Mouse (Mus musculus) testis, postnatal 14 days (tissue): ENCODE results near the gene Cenpe.
"Not testable (repeated sequence)": the region's sequence is repeated elsewhere in the genome, so short reads cannot be mapped to it uniquely, and the experiment has no call there.

ENCODE experiments used
- DNase-seq: peaks from one replicate; pipeline ENCODE4 v3.0.0; 2021; ENCODE audit warnings: low spot score

Gene Cenpe

DNA sequence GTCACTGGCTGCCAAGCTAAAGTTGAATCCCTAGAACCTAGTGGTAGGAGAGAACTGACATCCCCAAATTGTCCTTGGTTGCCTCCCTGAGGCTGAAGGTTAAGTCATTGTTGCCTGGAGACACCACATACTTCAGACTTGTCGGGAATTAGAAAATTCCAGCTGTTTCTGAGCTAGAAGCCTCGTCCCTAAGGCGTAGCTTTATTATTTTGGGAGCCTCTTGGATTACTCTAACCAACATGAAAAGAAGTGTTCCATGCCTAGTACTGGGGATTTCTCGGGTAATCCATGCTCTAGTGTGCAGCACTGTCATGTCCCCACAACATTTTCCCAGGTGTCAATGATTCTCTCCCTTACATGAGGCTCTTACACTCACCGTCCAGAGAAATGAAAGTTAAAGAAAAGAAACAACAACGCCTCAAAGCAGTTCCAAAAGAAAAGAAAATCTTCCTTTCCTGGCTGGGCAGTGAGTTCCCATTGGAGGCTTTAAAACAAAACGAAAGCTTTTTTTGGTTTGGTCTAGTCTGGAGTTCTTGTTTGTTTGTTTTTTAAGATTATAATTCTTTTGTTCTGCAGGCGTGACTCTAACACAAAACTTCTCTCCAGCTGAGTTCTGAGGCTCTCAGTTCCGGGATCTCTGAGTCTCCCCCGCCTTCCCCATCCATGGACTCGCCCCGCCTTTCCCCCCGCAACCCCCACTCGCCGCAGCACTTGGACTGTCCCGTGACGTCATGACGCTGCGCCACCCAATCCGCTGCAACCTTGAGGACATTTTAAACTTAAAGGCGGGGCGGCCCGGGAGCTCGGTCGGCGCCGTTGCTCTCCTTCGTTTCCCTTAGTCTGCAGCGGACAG lies at the start of gene Cenpe:
Cenpe (plus strand) TSS at position 733 of the 853 bp plus-strand sequence.
- DNase-seq = peak; percentile 91

DNA sequence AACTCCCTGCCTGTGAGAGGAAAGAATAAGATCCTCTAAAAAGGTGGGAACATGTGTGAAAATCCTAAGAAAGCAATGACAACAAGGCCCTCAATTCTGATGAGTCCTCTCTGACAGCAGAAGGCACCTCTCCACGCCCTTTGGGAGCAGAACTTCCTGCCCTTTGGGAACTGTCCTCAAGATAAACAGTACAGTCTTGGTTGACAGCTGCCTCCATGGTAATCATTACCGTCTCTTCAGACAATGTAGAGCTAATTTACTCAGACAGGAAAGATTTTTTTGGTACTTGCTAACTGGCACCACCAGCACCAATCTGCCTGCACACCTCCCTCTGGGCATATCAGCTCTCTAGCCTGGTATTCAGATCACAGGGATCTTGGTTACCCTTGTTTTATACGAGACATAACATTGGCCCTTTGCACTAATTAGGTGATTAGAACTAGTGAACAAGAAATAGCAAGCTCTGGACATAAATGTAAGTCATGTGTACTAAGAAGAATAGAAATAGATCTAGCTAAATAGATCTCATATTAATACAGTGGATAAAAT lies 40.4 kb upstream of the Cenpe start:
- DNase-seq = no peak

DNA sequence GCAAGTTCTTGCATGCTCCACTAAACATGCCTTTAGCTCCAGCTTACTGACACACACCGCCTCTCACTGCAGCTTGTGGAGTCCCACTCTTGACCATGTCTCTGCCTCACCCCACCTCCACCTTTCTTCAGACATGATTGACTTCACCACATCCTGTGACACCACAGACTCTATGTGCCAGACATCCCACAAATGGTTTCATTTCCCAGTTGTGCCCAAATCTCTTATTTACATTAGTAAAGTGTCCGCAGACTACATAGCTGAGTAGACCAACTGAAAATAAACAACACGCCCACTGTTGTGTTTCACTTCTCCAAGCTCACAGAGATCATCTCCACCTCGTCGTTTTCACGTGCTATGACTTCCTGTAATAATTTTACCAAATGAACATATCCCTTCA lies 20.5 kb upstream of the Cenpe start:
- no peak for DNase-seq

DNA sequence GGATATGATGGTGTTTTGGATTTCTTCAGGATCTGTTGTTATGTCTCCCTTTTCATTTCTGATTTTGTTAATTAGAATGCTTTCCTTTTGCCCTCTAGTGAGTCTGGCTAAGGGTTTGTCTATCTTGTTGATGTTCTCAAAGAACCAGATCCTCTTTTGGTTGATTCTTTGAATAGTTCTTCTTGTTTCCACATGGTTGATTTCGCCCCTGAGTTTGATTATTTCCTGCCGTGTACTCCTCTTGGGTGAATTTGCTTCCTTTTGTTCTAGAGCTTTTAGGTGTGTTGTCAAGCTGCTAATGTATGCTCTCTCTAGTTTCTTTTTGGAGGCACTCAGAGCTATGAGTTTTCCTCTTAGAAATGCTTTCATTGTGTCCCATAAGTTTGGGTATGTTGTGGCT lies 14.3 kb upstream of the Cenpe start:
- not testable (repeated sequence) for DNase-seq

DNA sequence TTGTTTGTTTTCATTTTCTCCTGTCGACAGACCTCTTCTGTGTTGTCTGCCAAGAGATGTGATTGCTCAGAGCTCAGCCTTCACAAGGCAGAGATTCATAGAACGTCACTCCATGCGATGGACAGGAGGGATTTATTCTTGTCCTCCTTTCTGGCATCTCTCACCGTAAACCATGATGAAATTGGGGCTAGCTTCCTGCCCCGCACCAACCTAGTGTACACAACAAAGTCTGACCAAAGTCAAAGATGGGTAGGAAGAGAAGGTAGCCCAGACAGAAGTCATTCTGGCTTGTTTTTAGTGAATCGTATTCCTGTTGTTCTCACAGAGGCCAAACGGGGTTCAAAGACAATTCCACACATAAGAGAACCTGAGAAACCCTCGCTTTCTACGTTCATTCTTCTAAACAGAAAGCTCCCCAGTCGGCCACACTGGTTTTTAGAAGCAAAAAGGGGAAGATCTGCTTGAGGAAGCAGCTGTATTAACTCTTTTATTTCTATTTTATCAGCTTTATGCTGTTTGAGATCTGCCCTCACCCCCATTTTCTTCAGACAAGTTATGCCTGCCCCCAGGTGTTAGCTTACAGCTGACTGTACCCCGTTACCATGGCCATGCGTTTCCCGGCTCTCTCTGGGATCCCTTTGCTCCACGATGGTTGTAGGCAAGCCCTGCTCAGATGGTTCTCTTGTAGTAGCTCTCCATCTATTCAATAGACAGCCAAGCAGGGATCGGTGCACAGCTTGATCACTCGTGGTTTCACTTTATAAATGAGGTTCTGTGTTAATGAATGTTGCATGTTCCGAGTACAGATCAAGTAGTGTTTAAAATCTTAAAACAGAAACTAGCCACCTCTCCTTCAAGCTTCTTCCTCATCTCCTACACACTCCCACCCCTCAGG lies 11.7 kb upstream of the Cenpe start:
- DNase-seq = no peak

DNA sequence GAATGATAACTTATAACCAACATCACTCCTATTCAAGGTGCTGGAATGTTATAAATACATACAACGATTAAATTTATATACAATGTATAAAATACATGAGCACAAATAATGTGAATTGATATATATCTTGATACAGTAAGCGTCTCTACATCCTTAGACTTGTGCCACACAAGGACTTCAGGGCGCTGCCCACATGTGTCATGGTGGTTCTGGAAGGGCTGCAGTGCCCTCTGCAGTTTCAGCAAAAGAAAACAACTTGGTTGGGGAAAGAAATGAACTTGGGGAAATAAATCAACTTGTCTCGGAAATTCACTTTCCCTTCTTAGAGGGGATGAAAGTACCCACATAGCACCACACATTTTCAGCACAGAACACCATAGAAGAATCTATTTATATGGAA lies 5.7 kb upstream of the Cenpe start:
- no peak for DNase-seq

DNA sequence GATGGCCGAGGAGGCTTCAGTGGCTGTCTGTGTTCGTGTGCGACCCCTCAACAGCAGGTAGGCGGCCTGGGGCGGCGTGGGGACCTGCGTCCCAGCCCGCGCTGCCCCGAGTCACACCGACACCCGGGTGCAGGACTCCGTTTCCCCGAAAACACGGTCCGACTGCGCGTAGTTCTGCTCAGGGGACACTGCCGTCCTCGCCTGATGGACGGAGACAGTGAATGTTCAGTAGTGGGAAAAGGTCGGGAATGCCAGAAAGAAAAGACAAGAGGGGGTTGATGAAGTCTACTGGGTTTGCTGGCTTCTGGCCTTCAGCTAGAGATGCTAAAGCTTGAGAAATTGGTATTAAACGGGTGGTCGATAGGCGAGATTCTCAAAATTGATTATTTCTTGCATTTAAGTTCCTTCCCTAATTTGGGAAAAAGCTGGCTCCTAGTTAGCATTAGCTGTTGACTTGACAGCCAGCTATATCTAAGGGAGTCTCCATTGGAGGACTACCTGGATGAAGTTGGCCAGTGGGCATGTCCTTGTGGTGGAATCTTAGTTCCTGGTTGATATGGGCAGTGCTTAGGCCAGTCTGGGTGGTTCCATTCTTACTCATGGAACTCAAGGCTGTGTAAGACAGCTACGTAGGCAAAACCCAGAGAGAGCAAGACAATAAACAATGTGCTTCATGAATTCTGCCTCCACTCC lies 467 bp downstream of the Cenpe start:
- no peak for DNase-seq

DNA sequence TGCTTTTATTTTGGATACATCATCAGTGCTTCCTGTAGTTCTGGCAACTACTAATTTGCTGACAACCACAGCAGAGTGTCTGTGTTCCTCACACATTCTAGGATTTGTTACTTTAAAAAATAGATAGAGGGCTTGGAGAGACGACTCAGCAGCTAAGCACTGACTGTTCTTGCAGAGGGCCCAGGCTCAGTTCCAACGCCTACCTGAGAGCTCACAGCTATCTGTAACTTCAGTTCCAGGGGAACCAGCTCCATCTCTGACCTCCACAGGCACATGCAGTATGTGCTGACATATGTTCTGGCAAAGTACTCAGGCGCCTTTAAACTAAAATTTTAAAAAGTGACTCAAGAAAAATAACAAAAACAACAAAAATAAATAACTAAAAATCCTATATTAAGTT lies 19.7 kb downstream of the Cenpe start:
- no peak for DNase-seq

DNA sequence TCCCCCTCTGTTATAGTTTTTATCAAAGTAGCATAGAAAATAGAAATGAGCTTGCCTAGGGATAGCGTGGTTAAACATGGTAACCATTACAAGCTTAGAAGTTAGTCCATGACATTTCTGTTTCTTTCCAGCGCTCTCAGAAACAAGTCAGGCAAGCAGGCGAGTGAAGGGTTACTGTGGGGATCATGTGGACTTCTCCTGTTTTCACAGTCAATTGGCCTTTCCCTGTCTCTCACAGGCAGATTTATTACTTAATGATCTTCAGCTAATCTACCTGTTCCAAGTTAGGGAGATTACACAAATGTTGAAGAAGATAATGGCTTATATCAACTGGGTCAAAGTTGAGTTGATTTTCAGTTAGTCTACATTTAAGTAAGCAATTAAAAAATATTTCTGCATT lies 20.1 kb downstream of the Cenpe start:
- DNase-seq = no peak

DNA sequence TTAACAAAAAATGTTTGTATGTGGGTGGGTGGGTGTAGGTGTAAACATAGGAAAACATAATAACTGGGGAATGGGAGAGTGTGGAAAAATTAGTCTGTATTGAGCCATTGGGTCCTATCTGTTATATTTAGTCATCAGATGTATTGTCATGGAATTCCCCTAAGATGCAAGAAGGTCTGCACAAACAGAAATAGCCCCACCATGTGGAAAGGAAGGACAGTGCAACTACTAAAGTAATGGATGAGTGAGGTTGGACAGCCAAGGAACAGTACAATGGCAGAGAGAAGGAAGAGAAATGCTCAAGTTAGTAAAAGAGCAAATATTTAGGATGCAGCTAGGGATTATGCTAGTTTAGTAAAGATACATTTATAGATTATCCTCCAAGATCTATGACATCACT lies 33.4 kb downstream of the Cenpe start:
- no peak for DNase-seq

DNA sequence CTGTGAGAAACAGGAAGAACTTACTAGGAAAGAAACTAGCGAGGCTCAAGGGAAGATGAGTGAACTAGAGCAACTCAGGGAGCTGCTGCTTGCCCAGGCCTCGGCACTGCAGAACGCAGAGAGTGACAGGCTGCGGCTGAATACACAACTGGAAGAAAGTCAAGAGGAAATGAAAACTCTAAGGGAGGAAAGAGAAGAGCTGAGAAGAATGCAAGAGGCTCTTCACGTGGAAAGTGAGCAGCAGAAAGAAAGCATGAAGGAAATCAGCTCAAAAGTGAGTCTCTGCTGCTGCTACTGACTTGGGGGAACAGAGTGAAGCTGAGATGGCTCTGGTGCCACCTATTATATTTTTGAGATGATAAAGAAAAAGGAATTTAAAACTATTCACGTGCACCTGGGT lies 34.5 kb downstream of the Cenpe start:
- DNase-seq = no peak

DNA sequence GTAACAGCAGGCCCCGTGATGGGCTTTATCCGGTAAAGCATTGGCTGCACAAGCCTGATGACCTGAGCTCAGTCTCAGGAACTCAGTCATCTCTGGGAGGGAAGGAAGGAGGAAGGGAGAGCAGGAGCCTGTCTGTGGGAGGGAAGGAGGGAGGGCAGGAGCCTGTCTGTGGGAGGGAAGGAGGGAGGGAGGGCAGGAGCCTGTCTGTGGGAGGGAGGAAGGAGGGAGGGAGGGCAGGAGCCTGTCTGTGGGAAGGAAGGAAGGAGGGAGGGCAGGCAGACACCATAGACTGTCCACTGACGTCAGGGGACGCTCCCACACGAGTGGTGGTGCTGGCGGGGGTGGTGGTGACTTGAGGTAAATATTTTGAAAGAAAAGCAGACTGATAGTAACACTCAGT lies 36.8 kb downstream of the Cenpe start:
- DNase-seq = no peak

DNA sequence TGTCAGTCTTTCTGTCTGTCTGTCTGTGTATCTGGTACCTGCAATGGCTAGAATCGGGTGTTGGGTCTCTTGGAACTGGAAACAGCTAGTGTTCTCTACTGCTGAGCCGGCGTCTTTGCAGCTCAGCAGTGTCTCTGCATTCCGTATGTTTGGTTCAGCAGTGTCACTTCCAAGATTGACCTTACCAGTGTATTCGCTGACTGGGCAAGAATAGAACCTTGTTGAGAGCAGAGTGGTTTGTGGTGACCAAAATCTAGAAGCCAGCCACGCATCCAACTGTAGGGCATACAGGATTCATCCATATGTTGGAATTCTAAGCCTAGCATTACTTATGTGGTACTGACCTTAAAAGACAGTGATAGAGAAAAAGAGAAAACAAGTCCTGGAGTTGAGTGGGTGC lies 39.5 kb downstream of the Cenpe start:
- no peak for DNase-seq

DNA sequence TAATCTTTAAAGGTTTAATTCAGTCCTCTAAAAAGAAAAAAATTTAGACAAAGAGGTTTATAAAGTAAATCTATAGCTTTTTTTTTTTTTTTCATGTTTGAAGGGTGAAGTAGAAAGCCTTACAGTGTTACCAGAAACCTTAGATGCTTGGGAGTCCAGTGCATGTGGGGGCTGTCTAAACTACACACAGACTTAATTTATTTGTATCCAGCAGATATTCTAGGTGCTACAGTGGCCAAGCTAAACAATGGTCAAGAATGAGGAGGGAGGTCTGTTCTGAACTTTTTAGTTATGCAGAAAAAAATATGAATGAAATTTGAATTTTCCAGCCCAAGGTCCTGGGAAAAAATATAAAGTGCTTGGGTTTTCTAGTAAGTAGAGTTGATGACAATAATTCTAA lies 42.4 kb downstream of the Cenpe start:
- no peak for DNase-seq

DNA sequence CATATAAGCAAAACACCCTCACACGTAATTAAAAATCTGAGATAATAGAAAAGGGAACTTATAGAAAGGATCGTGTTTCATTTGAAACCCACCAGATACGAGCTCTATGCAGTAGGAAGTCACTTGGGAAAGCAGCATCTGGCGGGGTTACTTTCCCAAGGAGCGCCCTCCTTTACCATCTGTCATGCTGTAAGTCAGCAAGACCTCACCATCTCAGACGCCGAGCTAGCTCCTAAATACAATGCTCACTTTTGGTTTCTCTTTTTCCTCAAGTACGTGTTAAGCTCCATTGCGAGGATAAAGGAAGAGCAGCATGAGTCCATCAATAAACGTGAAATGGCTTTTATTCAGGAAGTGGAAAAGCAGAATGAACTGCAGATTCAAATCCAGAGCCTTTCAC lies 46.6 kb downstream of the Cenpe start:
- no peak for DNase-seq

DNA sequence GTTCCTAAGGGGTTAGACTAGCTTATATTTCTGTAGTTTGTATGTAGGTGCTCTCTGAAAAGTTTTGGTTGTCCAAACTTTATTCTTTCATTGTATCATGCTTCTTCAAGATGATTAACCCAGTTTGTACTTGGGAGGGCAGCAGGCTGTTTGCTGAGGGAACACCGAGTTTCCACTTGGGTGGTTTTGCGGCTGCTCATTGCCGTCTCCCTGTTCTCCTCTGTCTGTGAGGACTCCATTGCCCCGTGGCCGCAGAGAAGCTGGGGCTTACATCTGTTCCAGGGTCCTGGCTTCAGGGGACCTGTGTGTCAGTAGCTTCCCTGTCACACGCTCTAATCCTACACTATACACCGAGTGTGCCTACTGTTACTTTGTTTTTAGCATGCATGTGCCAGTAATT lies 47.9 kb downstream of the Cenpe start:
- no peak for DNase-seq

DNA sequence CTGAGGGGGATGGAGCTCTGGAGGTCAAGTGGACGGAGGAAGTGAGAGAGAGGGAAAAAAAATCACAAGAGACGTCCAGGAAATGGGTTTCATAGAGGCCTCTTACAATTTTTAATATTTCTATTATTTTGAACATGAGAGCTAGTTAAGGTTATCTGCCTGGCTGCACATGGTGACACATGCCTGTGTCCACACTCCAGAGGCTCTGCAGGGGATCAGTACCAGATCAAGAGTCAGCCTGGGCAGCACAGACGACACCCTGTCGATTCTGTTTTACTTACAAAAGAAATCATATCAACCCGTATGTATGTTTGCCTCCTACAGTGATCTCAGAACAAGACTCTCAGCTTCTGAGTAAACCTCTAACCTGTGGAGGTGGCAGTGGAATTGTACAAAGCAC lies 56.3 kb downstream of the Cenpe start:
- no peak for DNase-seq

DNA sequence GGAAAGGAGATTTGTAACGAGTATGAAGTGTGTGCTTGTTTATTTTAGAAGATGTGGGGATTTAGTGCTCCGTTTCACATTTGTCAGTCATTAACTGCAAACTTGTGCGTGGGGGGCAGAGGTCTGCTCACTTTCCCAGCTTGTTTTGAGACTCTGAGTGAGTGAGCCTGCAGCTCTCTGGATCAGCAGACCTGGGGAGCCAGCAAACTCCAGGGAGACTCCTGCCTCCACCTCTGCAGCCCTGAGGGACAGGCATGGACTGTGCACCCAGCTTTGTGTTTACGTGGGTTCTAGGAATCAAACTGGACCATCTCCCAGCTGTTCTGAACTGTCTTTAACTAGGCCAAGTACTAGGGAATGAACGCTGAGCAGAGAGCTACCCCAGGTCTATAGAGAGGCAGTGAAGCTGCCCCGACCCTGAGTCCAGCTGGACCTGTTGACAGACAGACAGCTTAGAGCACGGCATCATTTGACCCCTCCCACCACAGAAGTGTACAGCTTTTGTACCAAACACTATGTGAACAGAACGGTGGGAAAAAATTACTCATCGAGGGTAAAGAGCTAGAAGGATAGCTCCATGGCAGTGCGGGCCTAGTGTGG lies 57.2 kb downstream of the Cenpe start:
- no peak for DNase-seq

DNA sequence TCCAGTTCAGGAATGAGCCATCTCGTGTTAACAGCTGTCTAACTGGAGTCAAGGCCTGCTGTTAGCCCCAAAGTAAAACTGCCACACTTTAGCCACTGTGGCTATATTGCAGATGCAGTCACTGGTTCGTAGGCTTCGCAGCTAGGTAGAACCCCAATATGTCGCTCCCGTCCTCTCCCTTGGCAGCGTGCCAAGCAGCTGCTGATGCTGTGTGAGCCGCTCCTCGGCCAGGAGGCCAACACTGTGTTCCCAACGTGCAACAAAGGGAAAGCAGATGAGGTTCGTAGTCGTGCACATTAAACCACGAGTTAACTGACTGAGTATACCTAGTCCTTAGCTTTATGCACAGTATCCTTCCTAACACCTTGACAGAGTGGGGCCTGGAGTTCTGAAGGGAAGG lies 60.3 kb downstream of the Cenpe start:
- DNase-seq = no peak

DNA sequence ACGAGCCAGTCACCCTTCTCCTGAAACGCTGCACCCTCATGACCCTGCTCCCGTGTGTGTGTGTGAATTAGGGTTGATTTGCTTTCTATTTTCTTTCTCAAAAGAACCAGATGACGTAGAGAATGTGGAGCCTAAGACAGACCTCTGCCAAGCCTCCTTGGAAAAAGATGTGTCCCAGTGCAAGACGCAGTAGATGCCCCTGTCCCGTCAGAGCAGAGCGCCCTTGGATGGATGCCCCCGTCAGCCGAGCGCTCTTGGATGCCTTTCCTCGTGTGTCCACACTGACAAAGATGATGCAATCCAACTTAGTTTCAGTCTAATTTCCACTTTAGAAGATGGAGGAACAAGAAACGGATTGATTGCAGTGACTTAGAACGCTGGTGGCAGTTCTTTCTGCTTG lies 60.7 kb downstream of the Cenpe start:
- DNase-seq = no peak

DNA sequence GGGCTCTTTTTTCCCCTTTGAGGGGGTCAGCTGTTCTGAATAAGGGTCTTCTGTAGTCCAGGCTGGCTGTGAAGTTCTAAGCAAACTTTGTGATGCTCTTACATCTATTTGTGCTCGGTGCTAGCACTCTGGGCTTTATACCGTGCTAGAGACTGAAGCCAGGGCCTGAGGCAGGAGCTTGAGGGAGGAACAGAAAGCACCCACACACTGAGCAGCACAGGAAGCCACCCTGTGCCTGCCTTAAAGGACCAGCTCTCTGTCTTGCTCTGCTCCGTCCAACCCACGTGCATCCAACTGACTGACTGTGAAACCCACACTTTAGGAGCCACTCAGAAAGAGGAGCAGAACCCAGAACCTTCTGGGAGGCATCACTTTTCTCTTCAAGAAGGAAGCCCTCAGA lies 67.8 kb downstream of the Cenpe start:
- DNase-seq = no peak
